ENCODE assay signal across 8 mouse cellular contexts in genomic region chr14:56304149-56304548, GRCm38 (mm10). TPM values are rescaled to one million over a fixed set of nuclear protein-coding genes. Genes with fewer than 3 reads are reported as not detected.
A peak's percentile ranks its signal among the peaks of the same experiment; 100 is the strongest.
DNase-seq lines count a peak whose midpoint lies in the region; ATAC-seq lines count a peak whose summit lies in the region.

No protein-coding gene starts in this region.

- DNase-seq in frontal cortex, postnatal 10 days (ENCODE audit: low spot score in 2 of 2): no peak
- peak; percentile 79 for DNase-seq in thymus, postnatal 0 days (ENCODE audit: low spot score)
- DNase-seq in thymus, postnatal 36 days: no peak
- DNase-seq in embryonic facial prominence, embryonic 10.5 days (ENCODE audit: low spot score): peak; percentile 19
- DNase-seq in kidney, postnatal 14 days: peak; percentile 41

- H3K4me1 ChIP-seq in embryonic facial prominence, embryonic 10.5 days: peaks cover 6% of the 10 kb centered on the region
- no peaks in the 10 kb centered on the region for H3K4me1 ChIP-seq in neural tube, embryonic 15.5 days

- no peaks in the 10 kb centered on the region for H3K27me3 ChIP-seq in embryonic facial prominence, embryonic 10.5 days (replicated peaks; ENCODE audit: low read depth, poor library complexity, severe bottlenecking)
- H3K27me3 ChIP-seq in neural tube, embryonic 15.5 days (replicated peaks): no peaks in the 10 kb centered on the region

- no peak overlapping the region for H3K9ac ChIP-seq in neural tube, embryonic 15.5 days (replicated peaks)

- H3K36me3 ChIP-seq in embryonic facial prominence, embryonic 10.5 days (replicated peaks): no peaks in the 10 kb centered on the region
- no peaks in the 10 kb centered on the region for H3K36me3 ChIP-seq in neural tube, embryonic 15.5 days

- 2% methylated on average over 4 of the region's 4 CpGs for WGBS in embryonic facial prominence, embryonic 10.5 days
- 0% methylated on average over 4 of the region's 4 CpGs for WGBS in neural tube, embryonic 15.5 days

- H3K4me3 ChIP-seq in embryonic facial prominence, embryonic 10.5 days: no peak overlapping the region
- H3K4me3 ChIP-seq in neural tube, embryonic 15.5 days (replicated peaks): no peak overlapping the region

- H3K27ac ChIP-seq in embryonic facial prominence, embryonic 10.5 days (replicated peaks): no peak overlapping the region
- no peak overlapping the region for H3K27ac ChIP-seq in neural tube, embryonic 15.5 days (replicated peaks)

- no peak overlapping the region for H3K4me2 ChIP-seq in neural tube, embryonic 15.5 days

- peak; percentile 72 for ATAC-seq in frontal cortex, adult (ENCODE audit: low TSS enrichment)
- peak; percentile 73 for ATAC-seq in neural tube, embryonic 15.5 days (ENCODE audit: low FRiP score)
- no peak for ATAC-seq in erythroblast, adult 5-6 weeks (replicated peaks; ENCODE audit: low FRiP score, poor library complexity, severe bottlenecking)

- H3K9me3 ChIP-seq in embryonic facial prominence, embryonic 10.5 days: no peaks in the 10 kb centered on the region
- no peaks in the 10 kb centered on the region for H3K9me3 ChIP-seq in neural tube, embryonic 15.5 days (replicated peaks)

RNA-seq across cellular contexts. Expression of gene Gzmb, which starts 42.1 kb away (rescaled TPM):
- polyA plus RNA-seq in thymus, postnatal 0 days (2015; fragmentation: Nextera tagmentation; extraction: Ambion mirVana): 4.2 and 4.5 TPM in 2 replicates
- not detected in 2 replicates for polyA plus RNA-seq in embryonic facial prominence, embryonic 10.5 days (2016; fragmentation: Nextera tagmentation; extraction: Ambion mirVana)
- polyA plus RNA-seq in neural tube, embryonic 15.5 days (2015; fragmentation: Nextera tagmentation; extraction: Ambion mirVana): 1.7 TPM in 1 of 2 replicates, not detected in the other
- total RNA-seq in erythroblast, adult 5-6 weeks (2015; ENCODE audit: low replicate concordance): 1.3 TPM in 1 of 2 replicates, not detected in the other
- total RNA-seq in erythroblast, adult 5-6 weeks (2017; ENCODE audit: low replicate concordance): not detected in 2 replicates

Comparison
In these comparisons a context has a peak if more than half of its experiments do, and no peak if none do; other contexts are left out.
1. DNase-seq: peak in thymus, postnatal 0 days (single experiment), embryonic facial prominence, embryonic 10.5 days (single experiment) and kidney, postnatal 14 days (single experiment); none in frontal cortex, postnatal 10 days (0 of 2) and thymus, postnatal 36 days (0 of 2).